Mouse (Mus musculus) liver, embryonic 12.5 days (tissue): ENCODE data around the gene Vrtn. TPM values are rescaled to one million over a fixed set of nuclear protein-coding genes. Genes with fewer than 3 reads are reported as not detected.

ENCODE experiments used
- ATAC-seq: fragments of 200-750 bp; cut with Nextera tagmentation; 2 replicates; pipeline ENCODE4 v1.8.0; 2017; ENCODE audit warnings: moderate number of reproducible peaks, mild to moderate bottlenecking, moderate library complexity
- H3K27ac ChIP-seq: fragments of 300-500 bp; sonication (generic); 2 replicates; pipeline ENCODE4 v1.5.1; 2016; ENCODE audit warnings: mild to moderate bottlenecking
- H3K27me3 ChIP-seq: fragments of 300-500 bp; sonication (generic); replicated peaks from 2 replicates; pipeline ENCODE4 v1.6.1; 2016; ENCODE audit warnings: mild to moderate bottlenecking, moderate library complexity
- H3K36me3 ChIP-seq: fragments of 300-500 bp; sonication (generic); 2 replicates; pipeline ENCODE4 v1.6.1; 2016; ENCODE audit warnings: mild to moderate bottlenecking, moderate library complexity
- H3K4me1 ChIP-seq: fragments of 300-500 bp; sonication (generic); 2 replicates; pipeline ENCODE4 v1.6.1; 2016
- H3K4me2 ChIP-seq: fragments of 300-500 bp; sonication (generic); 2 replicates; pipeline ENCODE4 v1.6.1; 2016; ENCODE audit warnings: mild to moderate bottlenecking, moderate library complexity
- H3K4me3 ChIP-seq: fragments of 300-500 bp; sonication (generic); 2 replicates; pipeline ENCODE4 v1.5.1; 2016; ENCODE audit warnings: mild to moderate bottlenecking, moderate library complexity
- H3K9ac ChIP-seq: fragments of 300-500 bp; sonication (generic); 2 replicates; pipeline ENCODE4 v1.6.1; 2016; ENCODE audit warnings: mild to moderate bottlenecking, moderate library complexity
- H3K9me3 ChIP-seq: fragments of 300-500 bp; sonication (generic); replicated peaks from 2 replicates; pipeline ENCODE4 v1.6.1; 2016; ENCODE audit warnings: mild to moderate bottlenecking, moderate library complexity
- WGBS: fragments of 180-500 bp; shearing (Covaris S2); methylation state at CpG from one replicate; pipeline ENCODE4 v1.1.7; 2016; ENCODE audit not compliant: insufficient replicate concordance; 5-methylcytosine and 5-hydroxymethylcytosine counted together
- polyA plus RNA-seq: library from polyadenylated mRNA; unstranded; fragments of >200 nt; fragmentation: Nextera tagmentation; extraction: Ambion mirVana; gene quantifications from 2 replicates; pipeline ENCODE4 v1.2.1, GENCODE M21; 2016

Gene Vrtn
- polyA plus RNA-seq, 1 experiment from 2014 or later, result not detected

GRCm38 (mm10) chr12:84691347-84691746 is 50.5 kb downstream of the Vrtn start:
- Histone ChIP-seq H3K36me3 (no peaks in the 10 kb centered on the region), H3K9me3 (no peaks in the 10 kb centered on the region), H3K9ac (no peak overlapping the region), H3K4me3 (no peak overlapping the region), H3K27ac (no peak overlapping the region), H3K4me2 (no peak overlapping the region), H3K4me1 (no peaks in the 10 kb centered on the region), H3K27me3 (peaks cover 38% of the 10 kb centered on the region)
- ATAC-seq, result no peak

- peaks cover 46% of the 10 kb centered on the region for H3K27me3 ChIP-seq
- H3K36me3 ChIP-seq, result no peaks in the 10 kb centered on the region
- no peaks in the 10 kb centered on the region for H3K9me3 ChIP-seq
- 53% methylated on average over 6 of the region's 6 CpGs for WGBS
- no peak overlapping the region for H3K4me3 ChIP-seq
- no peak for ATAC-seq
- H3K27ac ChIP-seq, result no peak overlapping the region
- no peak overlapping the region for H3K9ac ChIP-seq
- no peak overlapping the region for H3K4me2 ChIP-seq
- no peaks in the 10 kb centered on the region for H3K4me1 ChIP-seq
These were observed 51.3 kb downstream of the Vrtn start for GRCm38 (mm10) chr12:84692141-84692540.

- Histone ChIP-seq H3K27me3 (peaks cover 96% of the 10 kb centered on the region), H3K36me3 (no peaks in the 10 kb centered on the region), H3K27ac (no peak within 1 kb of the TSS), H3K4me1 (peaks cover 9% of the 10 kb centered on the region; the same call in 1 of the 2 replicates), H3K4me2 (peak within 1 kb of the TSS; percentile 88), H3K9ac (no peak within 1 kb of the TSS), H3K4me3 (peak within 1 kb of the TSS; percentile 62), H3K9me3 (no peaks in the 10 kb centered on the region)
- ATAC-seq, result peak; percentile 51
- 1% methylated on average over 75 of the region's 79 CpGs for WGBS
These were observed 57.7 kb downstream of the Vrtn start, which contains the start of gene Syndig1l for GRCm38 (mm10) chr12:84698319-84699081. Gene Syndig1l (minus strand): TSS chr12:84698831.

Other genes with a start within 250 kb of the Vrtn start
- gene Entpd5, start 232.0 kb upstream of the Vrtn start, polyA plus RNA-seq, result 11.5 and 12.0 TPM in 2 replicates
- 0.51 and 0.78 TPM in 2 replicates for gene Bbof1, start 231.9 kb upstream of the Vrtn start, polyA plus RNA-seq
- 17.7 and 18.2 TPM in 2 replicates for gene Rnf113a2, start 223.8 kb upstream of the Vrtn start, polyA plus RNA-seq
- gene Aldh6a1, start 190.0 kb upstream of the Vrtn start, polyA plus RNA-seq, result 17.4 and 17.9 TPM in 2 replicates
- gene Lin52, start 189.6 kb upstream of the Vrtn start, polyA plus RNA-seq, result 15.3 and 15.5 TPM in 2 replicates
- not detected in 2 replicates for gene Vsx2, start 71.3 kb upstream of the Vrtn start, polyA plus RNA-seq
- gene Abcd4, start 23.6 kb upstream of the Vrtn start, polyA plus RNA-seq, result 5.6 and 5.9 TPM in 2 replicates
- gene Syndig1l, start 57.8 kb downstream of the Vrtn start, polyA plus RNA-seq, result not detected in 2 replicates
- 23.6 and 24.0 TPM in 2 replicates for gene Npc2, start 132.1 kb downstream of the Vrtn start, polyA plus RNA-seq
- 116 and 123 TPM in 2 replicates for gene Isca2, start 132.2 kb downstream of the Vrtn start, polyA plus RNA-seq
- gene Ltbp2, start 235.5 kb downstream of the Vrtn start, polyA plus RNA-seq, result 0.39 and 0.42 TPM in 2 replicates